7 mouse cellular contexts compared by ENCODE assay signal in genomic region chr11:102156039-102156785, GRCm38 (mm10). TPM values are rescaled to one million over a fixed set of nuclear protein-coding genes. Genes with fewer than 3 reads are reported as not detected.
DNase-seq lines count a peak whose midpoint lies in the region; ATAC-seq lines count a peak whose summit lies in the region.

Gene Tmem101, minus strand, starts transcription at chr11:102156404.

- peak; percentile 73; the same call in 1 of the 2 replicates for ATAC-seq in embryonic facial prominence, embryonic 12.5 days (ENCODE audit: insufficient number of reproducible peaks, insufficient read depth, low FRiP score, low TSS enrichment)
- peak; percentile 68; the same call in 1 of the 2 replicates for ATAC-seq in limb, embryonic 11.5 days (ENCODE audit: insufficient number of reproducible peaks, low FRiP score, low TSS enrichment, low read depth)
- ATAC-seq in midbrain, embryonic 14.5 days (ENCODE audit: low FRiP score, low TSS enrichment) = peak; percentile 86; the same call in 1 of the 2 replicates

- no peaks in the 10 kb centered on the region for H3K9me3 ChIP-seq in embryonic facial prominence, embryonic 12.5 days
- no peaks in the 10 kb centered on the region for H3K9me3 ChIP-seq in limb, embryonic 11.5 days (ENCODE audit: control insufficient read depth, low read length)
- no peaks in the 10 kb centered on the region for H3K9me3 ChIP-seq in midbrain, embryonic 14.5 days (ENCODE audit: control insufficient read depth, low read length)

- under 1% methylated on average over 37 of the region's 37 CpGs for WGBS in embryonic facial prominence, embryonic 12.5 days
- under 1% methylated on average over 37 of the region's 37 CpGs for WGBS in limb, embryonic 11.5 days
- under 1% methylated on average over 37 of the region's 37 CpGs for WGBS in midbrain, embryonic 14.5 days

- H3K27me3 ChIP-seq in embryonic facial prominence, embryonic 12.5 days = no peaks in the 10 kb centered on the region
- no peaks in the 10 kb centered on the region for H3K27me3 ChIP-seq in limb, embryonic 11.5 days (ENCODE audit: control insufficient read depth, insufficient read depth, low read length)
- H3K27me3 ChIP-seq in midbrain, embryonic 14.5 days (ENCODE audit: control insufficient read depth, insufficient read depth, low read length) = no peaks in the 10 kb centered on the region

- H3K4me3 ChIP-seq in embryonic facial prominence, embryonic 12.5 days = peak within 1 kb of the TSS; percentile 88
- peak within 1 kb of the TSS; percentile 48 for H3K4me3 ChIP-seq in limb, embryonic 11.5 days (ENCODE audit: low read depth, low read length)
- H3K4me3 ChIP-seq in midbrain, embryonic 14.5 days (replicated peaks; ENCODE audit: low read depth, low read length) = peak within 1 kb of the TSS; percentile 61

- DNase-seq in adrenal gland, postnatal 25 days = peak; percentile 88
- DNase-seq in heart, adult 11 months = peak; percentile 99
- DNase-seq in kidney, adult 18-20 months = peak; percentile 92
- peak; percentile 93 for DNase-seq in limb, embryonic 11.5 days (ENCODE audit: low spot score)
- peak; percentile 95 for DNase-seq in midbrain, embryonic 14.5 days
- peak; percentile 66 to 80 for DNase-seq in spleen, adult 18-20 months

- H3K4me1 ChIP-seq in embryonic facial prominence, embryonic 12.5 days = peaks cover 9% of the 10 kb centered on the region
- H3K4me1 ChIP-seq in limb, embryonic 11.5 days (ENCODE audit: control insufficient read depth, insufficient read depth, low read length) = peaks cover 6% of the 10 kb centered on the region; the same call in 1 of the 2 replicates
- peaks cover 3% of the 10 kb centered on the region; the same call in 1 of the 2 replicates for H3K4me1 ChIP-seq in midbrain, embryonic 14.5 days (ENCODE audit: control insufficient read depth, insufficient read depth, low read length)

- H3K27ac ChIP-seq in embryonic facial prominence, embryonic 12.5 days = peak within 1 kb of the TSS; percentile 83
- H3K27ac ChIP-seq in limb, embryonic 11.5 days (replicated peaks; ENCODE audit: low read depth, low read length) = no peak within 1 kb of the TSS
- H3K27ac ChIP-seq in midbrain, embryonic 14.5 days (replicated peaks; ENCODE audit: low read depth, low read length) = peak within 1 kb of the TSS; percentile 77

- peaks cover 20% of the 10 kb centered on the region for H3K36me3 ChIP-seq in embryonic facial prominence, embryonic 12.5 days
- peaks cover 3% of the 10 kb centered on the region; the same call in 1 of the 2 replicates for H3K36me3 ChIP-seq in limb, embryonic 11.5 days (ENCODE audit: control insufficient read depth, insufficient read depth, low read length)
- peaks cover 16% of the 10 kb centered on the region for H3K36me3 ChIP-seq in midbrain, embryonic 14.5 days (ENCODE audit: control insufficient read depth, insufficient read depth, low read length)

- peak within 1 kb of the TSS; percentile 86 for H3K9ac ChIP-seq in embryonic facial prominence, embryonic 12.5 days
- H3K9ac ChIP-seq in limb, embryonic 11.5 days (ENCODE audit: low read length) = peak within 1 kb of the TSS; percentile 63
- peak within 1 kb of the TSS; percentile 66 for H3K9ac ChIP-seq in midbrain, embryonic 14.5 days (replicated peaks; ENCODE audit: low read length)

- H3K4me2 ChIP-seq in embryonic facial prominence, embryonic 12.5 days (replicated peaks) = peak within 1 kb of the TSS; percentile 91
- H3K4me2 ChIP-seq in limb, embryonic 11.5 days (ENCODE audit: low read depth, severe bottlenecking) = peak within 1 kb of the TSS; percentile 86
- peak within 1 kb of the TSS; percentile 70 for H3K4me2 ChIP-seq in midbrain, embryonic 14.5 days (ENCODE audit: low read length)

RNA-seq across cellular contexts. Expression of gene Tmem101, which starts in this region (rescaled TPM):
- total RNA-seq in adrenal gland, postnatal 25 days (2021) = 14.2 and 22.1 TPM in 2 replicates
- 43.4 and 44.3 TPM in 2 replicates for polyA plus RNA-seq in embryonic facial prominence, embryonic 12.5 days (2016; fragmentation: Nextera tagmentation; extraction: Ambion mirVana)
- 39.3 and 41.2 TPM in 2 replicates for polyA plus RNA-seq in limb, embryonic 11.5 days (2014; fragmentation: Nextera tagmentation; extraction: Ambion mirVana)
- 32.8 and 36.1 TPM in 2 replicates for polyA plus RNA-seq in midbrain, embryonic 14.5 days (2014; fragmentation: Nextera tagmentation; extraction: Ambion mirVana)
